Mouse (Mus musculus) gastrocnemius, postnatal 4 days (tissue): ENCODE data around the gene Rtraf. TPM values are rescaled to one million over a fixed set of nuclear protein-coding genes. Genes with fewer than 3 reads are reported as not detected.
"Not testable (repeated sequence)": the region's sequence is repeated elsewhere in the genome, so short reads cannot be mapped to it uniquely, and the experiment has no call there.

Source experiments
- DNase-seq, 2 experiments: peaks; one replicate each; pipeline ENCODE4 v3.0.0; 2021 to 2022; ENCODE audit warnings: low spot score in 2 of 2, mixed read lengths in 2 of 2
- long read RNA-seq, 2 experiments: library from polyadenylated mRNA; stranded (forward); transcript quantifications; one replicate each; pipeline ENCODE4 v2.0.0; 2021
- total RNA-seq, 2 experiments: library from RNA; stranded (reverse); gene quantifications; 2 replicates each; pipeline ENCODE4 v1.2.3; 2021

Gene Rtraf
- total RNA-seq = 10 to 100 TPM; 85.1 to 86.9 TPM
- long read RNA-seq, experiment 1, transcript Rtraf-201 (8 exons, 1,562 nt) = major isoform, 150 of 197 reads
- long read RNA-seq, experiment 1, partial matches to known transcripts = 42 of 197 reads
- long read RNA-seq, experiment 1, other reads (novel, unspliced or antisense) = 5 of 197 reads
- long read RNA-seq, experiment 2, transcript Rtraf-201 (8 exons, 1,562 nt) = major isoform, 118 of 161 reads
- long read RNA-seq, experiment 2, partial matches to known transcripts = 0 of 161 reads
- long read RNA-seq, experiment 2, other reads (novel, unspliced or antisense) = 43 of 161 reads

GRCm38 (mm10) chr14:19823321-19824142 lies at the start of gene Rtraf:
Gene Rtraf (minus strand): TSS chr14:19823824.
- peak; percentile 91 to 94 for DNase-seq

GRCm38 (mm10) chr14:19867286-19867935 lies 43.8 kb upstream of the Rtraf start:
- no peak for DNase-seq

- DNase-seq = not testable (repeated sequence)
Measured at GRCm38 (mm10) chr14:19865121-19865520, 41.5 kb upstream of the Rtraf start.

- DNase-seq = no peak
Measured at GRCm38 (mm10) chr14:19861311-19862080, 37.9 kb upstream of the Rtraf start.

- DNase-seq = no peak
Measured at GRCm38 (mm10) chr14:19860281-19860680, 36.7 kb upstream of the Rtraf start.

- DNase-seq = no peak
Measured at GRCm38 (mm10) chr14:19858808-19859776, 35.5 kb upstream of the Rtraf start.

- DNase-seq = no peak
Measured at GRCm38 (mm10) chr14:19858279-19858678, 34.7 kb upstream of the Rtraf start.

GRCm38 (mm10) chr14:19853471-19853870 lies 29.8 kb upstream of the Rtraf start:
- no peak for DNase-seq

GRCm38 (mm10) chr14:19839600-19840332 lies 16.1 kb upstream of the Rtraf start:
- peak; percentile 32 to 51 for DNase-seq

- no peak for DNase-seq
Measured at GRCm38 (mm10) chr14:19836289-19836688, 12.7 kb upstream of the Rtraf start.

- DNase-seq = no peak
Measured at GRCm38 (mm10) chr14:19825481-19825880, 1.9 kb upstream of the Rtraf start.

GRCm38 (mm10) chr14:19821686-19822085 lies 1.9 kb downstream of the Rtraf start:
- no peak for DNase-seq

- peak; percentile 68 to 82 for DNase-seq
Measured at GRCm38 (mm10) chr14:19817949-19818348, 5.7 kb downstream of the Rtraf start.

GRCm38 (mm10) chr14:19813061-19813460 lies 10.6 kb downstream of the Rtraf start:
- no peak for DNase-seq

GRCm38 (mm10) chr14:19809934-19810333 lies 13.7 kb downstream of the Rtraf start:
- DNase-seq = no peak

GRCm38 (mm10) chr14:19807858-19808257 lies 15.8 kb downstream of the Rtraf start:
- no peak for DNase-seq

- DNase-seq = no peak
Measured at GRCm38 (mm10) chr14:19807339-19807738, 16.3 kb downstream of the Rtraf start.

GRCm38 (mm10) chr14:19803623-19804022 lies 20.0 kb downstream of the Rtraf start:
- DNase-seq = no peak

GRCm38 (mm10) chr14:19803222-19803621 lies 20.4 kb downstream of the Rtraf start:
- no peak for DNase-seq
